Mouse (Mus musculus): ENCODE measurements at regions not wholly inside any gene's neighbourhood (a gene's known extent, or its start where the extent isn't known, plus 50 kb on each side); places are given as distances from the start of the nearest gene placed in this dataset.

GRCm38 (mm10) chr6:147954253-147954652 lies 92.8 kb upstream of the Far2 start:
- TF ChIP-seq CHD2 (IDR thresholded peaks at IDR 0.05; ENCODE audit: low read length) (no peak), CTCF (conservative IDR thresholded peaks at IDR 0.05 in 1 of 2, IDR thresholded peaks at IDR 0.05 in 1 of 2; ENCODE audit: low read depth in 2 of 2, low read length in 2 of 2) (no peak), SIN3A (IDR thresholded peaks at IDR 0.05; ENCODE audit: low read length) (no peak), MYC (IDR thresholded peaks at IDR 0.05; ENCODE audit: low read depth, low read length) (no peak), POLR2A (IDR thresholded peaks at IDR 0.05; ENCODE audit: low read depth, low read length) (no peak), MAX (IDR thresholded peaks at IDR 0.05; ENCODE audit: low read length) (no peak), GABPA (IDR thresholded peaks at IDR 0.05; ENCODE audit: insufficient replicate concordance, low read depth, low read length) (no peak), MXI1 (IDR thresholded peaks at IDR 0.05; ENCODE audit: low read depth, low read length) (no peak), E2F4 (IDR thresholded peaks at IDR 0.05; ENCODE audit: insufficient replicate concordance, low read depth, low read length) (no peak), ZKSCAN1 (IDR thresholded peaks at IDR 0.05; ENCODE audit: borderline replicate concordance, low read depth, low read length) (no peak), ETS1 (conservative IDR thresholded peaks at IDR 0.05; ENCODE audit: low read depth, low read length) (no peak), ZC3H11A (IDR thresholded peaks at IDR 0.05; ENCODE audit: low read depth, low read length) (no peak), KAT2A (IDR thresholded peaks at IDR 0.05; ENCODE audit: insufficient replicate concordance, low read length) (no peak)

All from CH12.LX (cell line).